Mouse (Mus musculus) myocyte (in vitro differentiated cells): ENCODE data around the gene Aig1. TPM values are rescaled to one million over a fixed set of nuclear protein-coding genes. Genes with fewer than 3 reads are reported as not detected.
"Not testable (repeated sequence)": the region's sequence is repeated elsewhere in the genome, so short reads cannot be mapped to it uniquely, and the experiment has no call there.

ENCODE experiments used
- H3K27me3 ChIP-seq: one replicate; pipeline ENCODE4 v1.6.1; 2011; ENCODE audit not compliant: control insufficient read depth, insufficient read depth, insufficient read length
- H3K36me3 ChIP-seq: one replicate; pipeline ENCODE4 v1.6.1; 2011; ENCODE audit not compliant: control insufficient read depth, insufficient read depth
- H3K4me2 ChIP-seq: one replicate; pipeline ENCODE4 v1.6.1; 2011; ENCODE audit warnings: low read depth, control low read depth
- H3K4me3 ChIP-seq: one replicate; pipeline ENCODE4 v1.5.1; 2011; ENCODE audit warnings: mild to moderate bottlenecking, control low read depth, moderate library complexity
- H3K79me2 ChIP-seq: one replicate; pipeline ENCODE4 v1.6.1; 2011; ENCODE audit not compliant: control insufficient read depth, insufficient read depth
- H3ac ChIP-seq: one replicate; pipeline ENCODE4 v1.6.1; 2011; ENCODE audit not compliant: control insufficient read depth, insufficient read length
- CEBPB ChIP-seq: IDR thresholded peaks from 2 replicates; pipeline ENCODE4 v1.6.1; 2011; ENCODE audit warnings: mild to moderate bottlenecking, moderate library complexity; ENCODE audit not compliant: poor library complexity, insufficient read depth, severe bottlenecking
- E2F4 ChIP-seq: IDR thresholded peaks from one replicate; pipeline ENCODE4 v1.6.1; 2011; ENCODE audit warnings: mild to moderate bottlenecking, control low read depth, moderate library complexity; ENCODE audit not compliant: insufficient read depth
- MAX ChIP-seq: IDR thresholded peaks from one replicate; pipeline ENCODE4 v1.6.1; 2011; ENCODE audit warnings: low read depth, mild to moderate bottlenecking, control low read depth
- MYOD1 ChIP-seq, 3 experiments: IDR thresholded peaks; one replicate each; pipeline ENCODE4 v1.6.1; 2011; ENCODE audit warnings: control low read depth in 2 of 3, low read depth in 2 of 3, mild to moderate bottlenecking in 2 of 3, moderate library complexity in 1 of 3; ENCODE audit not compliant: insufficient read length in 2 of 3, control insufficient read depth in 1 of 3
- MYOG ChIP-seq, 3 experiments: IDR thresholded peaks; one replicate each; pipeline ENCODE4 v1.6.1; 2011; ENCODE audit warnings: control low read depth in 2 of 3, low read depth in 2 of 3, mild to moderate bottlenecking in 2 of 3; ENCODE audit not compliant: insufficient read length in 2 of 3, control insufficient read depth in 1 of 3, insufficient read depth in 1 of 3
- POLR2A ChIP-seq: IDR thresholded peaks from one replicate; pipeline ENCODE4 v1.6.1; 2011; ENCODE audit warnings: low read depth, mild to moderate bottlenecking, control low read depth, moderate library complexity; ENCODE audit not compliant: insufficient read length
- POLR2AphosphoS2 ChIP-seq: IDR thresholded peaks from one replicate; pipeline ENCODE4 v1.6.1; 2011; ENCODE audit warnings: low read depth, control low read depth; ENCODE audit not compliant: insufficient read length
- REST ChIP-seq: IDR thresholded peaks from one replicate; pipeline ENCODE4 v1.6.1; 2011; ENCODE audit warnings: mild to moderate bottlenecking, control low read depth, moderate library complexity; ENCODE audit not compliant: insufficient read depth, insufficient read length
- SRF ChIP-seq: IDR thresholded peaks from one replicate; pipeline ENCODE4 v1.6.1; 2011; ENCODE audit warnings: low read depth; ENCODE audit not compliant: control insufficient read depth, insufficient read length
- TCF12 ChIP-seq: IDR thresholded peaks from one replicate; pipeline ENCODE4 v1.6.1; 2011; ENCODE audit warnings: mild to moderate bottlenecking, control low read depth; ENCODE audit not compliant: poor library complexity, insufficient read depth, severe bottlenecking
- TCF3 ChIP-seq: IDR thresholded peaks from one replicate; pipeline ENCODE4 v1.6.1; 2011; ENCODE audit warnings: low read depth, control low read depth; ENCODE audit not compliant: insufficient read length
- USF1 ChIP-seq: IDR thresholded peaks from one replicate; pipeline ENCODE4 v1.6.1; 2011; ENCODE audit warnings: low read depth, mild to moderate bottlenecking, control low read depth, moderate library complexity
- polyA plus RNA-seq: library from polyadenylated mRNA; unstranded; fragments of >200 nt; fragmentation: generic; extraction: Trizol; gene quantifications from one replicate; pipeline ENCODE4 v1.2.1, GENCODE M21; 2012; ENCODE audit warnings: missing spikeins

Aig1 gene
- polyA plus RNA-seq, 1 experiment = 31.3 TPM

DNA sequence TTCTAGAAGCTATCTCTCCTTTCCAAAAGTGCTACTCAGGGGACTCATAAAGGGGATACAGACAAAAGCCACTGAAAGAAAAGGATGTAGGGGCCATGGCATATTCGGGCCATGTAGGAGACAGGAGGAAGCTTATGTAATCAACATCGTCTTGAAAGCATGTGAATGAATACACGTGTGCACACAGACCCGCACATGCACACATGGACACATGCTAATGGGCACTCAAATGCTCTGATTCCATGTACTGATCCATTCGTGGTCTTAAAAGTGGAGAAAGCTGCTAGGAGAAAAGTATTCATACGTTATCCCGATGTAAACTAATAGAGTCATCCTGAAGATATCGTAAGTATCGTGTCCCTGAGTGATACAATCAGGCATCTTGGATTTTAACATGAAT is 36.8 kb upstream of the Aig1 start:
- no peaks in the 10 kb centered on the region for H3K27me3 ChIP-seq
- H3K36me3 ChIP-seq = no peaks in the 10 kb centered on the region
- H3K4me3 ChIP-seq = no peak overlapping the region
- no peak overlapping the region for H3K4me2 ChIP-seq
- H3ac ChIP-seq = no peak overlapping the region
- no peaks in the 10 kb centered on the region for H3K79me2 ChIP-seq
- TF ChIP-seq TCF12 (no peak), CEBPB (no peak), REST (no peak), TCF3 (no peak), MYOG (IDR thresholded peaks at IDR 0.05; ENCODE audit: control insufficient read depth in 1 of 3, insufficient read depth in 1 of 3, insufficient read length in 2 of 3, low read depth in 2 of 3) (no peak), SRF (no peak), POLR2AphosphoS2 (no peak), MYOD1 (IDR thresholded peaks at IDR 0.05; ENCODE audit: control insufficient read depth in 1 of 3, insufficient read length in 2 of 3, low read depth in 2 of 3) (no peak), E2F4 (no peak), MAX (no peak), POLR2A (no peak), USF1 (no peak)

DNA sequence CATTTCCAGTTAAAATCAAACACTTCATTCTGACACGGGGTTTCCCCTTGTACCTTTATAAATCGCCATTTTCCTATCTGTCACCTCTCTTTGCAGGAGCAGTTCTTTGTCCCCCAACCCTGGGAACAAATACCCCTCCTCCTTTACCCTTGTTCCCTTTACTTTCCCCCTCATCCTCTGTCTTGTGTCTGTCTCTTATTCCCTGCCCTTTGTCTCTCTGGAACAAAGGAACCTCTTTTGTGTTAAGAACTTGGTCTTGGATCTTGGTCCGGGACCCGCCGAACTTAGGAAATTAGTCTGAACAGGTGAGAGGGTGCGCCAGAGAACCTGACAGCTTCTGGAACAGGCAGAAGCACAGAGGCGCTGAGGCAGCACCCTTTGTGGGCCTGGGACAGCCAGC is 24.0 kb upstream of the Aig1 start:
- H3K79me2 ChIP-seq, H3K36me3 ChIP-seq, H3K4me2 ChIP-seq, H3ac ChIP-seq, H3K4me3 ChIP-seq, H3K27me3 ChIP-seq: not testable (repeated sequence)

DNA sequence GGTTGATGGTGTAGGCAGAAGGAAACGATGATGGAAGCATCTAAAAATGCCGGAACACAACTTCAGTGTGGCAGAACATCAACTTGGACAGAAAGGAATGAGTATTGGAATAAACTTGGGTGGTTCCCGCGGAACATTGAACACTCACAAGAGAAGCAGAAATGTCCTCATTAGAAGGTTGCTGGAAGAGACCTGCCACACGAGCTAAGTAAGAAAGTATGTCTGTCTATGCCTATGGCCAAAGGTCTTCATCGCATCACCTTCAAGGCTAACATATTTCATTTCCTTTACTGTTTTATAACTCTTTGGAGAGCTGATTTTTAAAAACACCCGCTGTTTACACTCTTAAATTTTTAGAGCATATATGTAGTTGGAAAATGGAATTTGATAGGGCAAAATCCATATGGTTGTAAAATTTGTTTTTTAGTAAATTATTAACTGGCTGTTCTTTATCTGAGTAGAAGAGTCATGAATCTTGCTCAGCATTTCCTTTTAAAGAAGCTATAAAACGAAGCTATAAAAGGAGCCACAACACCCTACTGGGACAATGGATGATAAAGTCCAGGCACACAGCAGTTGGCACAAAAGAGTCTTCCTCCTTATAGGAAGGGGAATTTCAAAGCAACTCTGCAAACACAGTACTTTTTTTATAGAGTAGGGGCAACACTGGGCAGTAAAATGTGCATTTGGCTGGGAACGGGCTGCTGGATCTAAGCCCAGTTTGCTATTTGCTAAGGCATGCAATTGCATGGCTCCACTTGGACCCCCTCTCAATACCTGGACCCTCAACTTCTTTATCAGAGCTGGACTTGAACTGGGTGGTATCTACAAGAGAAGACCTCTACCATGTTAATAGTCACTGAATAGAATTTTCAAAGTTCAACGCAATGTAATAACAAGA is 14.4 kb upstream of the Aig1 start:
- Histone ChIP-seq H3ac (no peak overlapping the region), H3K79me2 (no peaks in the 10 kb centered on the region), H3K4me3 (no peak overlapping the region), H3K4me2 (no peak overlapping the region), H3K36me3 (no peaks in the 10 kb centered on the region), H3K27me3 (no peaks in the 10 kb centered on the region)
- no peak for TF ChIP-seq TCF3
- no peak for TF ChIP-seq REST
- TF ChIP-seq POLR2AphosphoS2 = no peak

DNA sequence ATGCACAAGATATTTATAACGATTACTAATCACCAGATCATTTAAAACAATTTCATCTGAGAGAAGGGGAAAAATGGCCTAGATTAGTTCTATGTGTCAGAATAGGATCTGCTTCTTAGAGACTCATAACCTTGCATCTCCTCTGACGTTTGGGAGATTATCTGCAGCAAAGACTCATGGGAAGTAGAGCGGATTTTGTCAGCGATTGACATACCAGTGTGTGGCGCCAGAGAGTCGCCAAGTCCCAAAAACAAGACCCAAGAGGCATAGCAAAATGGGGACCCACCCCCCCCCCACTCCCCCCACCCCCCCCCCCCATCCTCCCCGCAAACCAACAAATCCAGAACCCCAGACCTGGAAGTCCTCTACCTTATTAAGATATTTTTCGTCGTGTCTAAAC is 13.7 kb upstream of the Aig1 start:
- Histone ChIP-seq H3K4me2 (no peak overlapping the region), H3K79me2 (no peaks in the 10 kb centered on the region), H3K4me3 (no peak overlapping the region), H3ac (no peak overlapping the region), H3K36me3 (no peaks in the 10 kb centered on the region), H3K27me3 (no peaks in the 10 kb centered on the region)
- TF ChIP-seq USF1 (no peak), MYOG (IDR thresholded peaks at IDR 0.05; ENCODE audit: control insufficient read depth in 1 of 3, insufficient read depth in 1 of 3, insufficient read length in 2 of 3, low read depth in 2 of 3) (no peak), SRF (no peak), TCF12 (no peak), REST (no peak), CEBPB (no peak), POLR2AphosphoS2 (no peak), MYOD1 (IDR thresholded peaks at IDR 0.05; ENCODE audit: control insufficient read depth in 1 of 3, insufficient read length in 2 of 3, low read depth in 2 of 3) (no peak), E2F4 (no peak), POLR2A (no peak), MAX (no peak), TCF3 (no peak)

DNA sequence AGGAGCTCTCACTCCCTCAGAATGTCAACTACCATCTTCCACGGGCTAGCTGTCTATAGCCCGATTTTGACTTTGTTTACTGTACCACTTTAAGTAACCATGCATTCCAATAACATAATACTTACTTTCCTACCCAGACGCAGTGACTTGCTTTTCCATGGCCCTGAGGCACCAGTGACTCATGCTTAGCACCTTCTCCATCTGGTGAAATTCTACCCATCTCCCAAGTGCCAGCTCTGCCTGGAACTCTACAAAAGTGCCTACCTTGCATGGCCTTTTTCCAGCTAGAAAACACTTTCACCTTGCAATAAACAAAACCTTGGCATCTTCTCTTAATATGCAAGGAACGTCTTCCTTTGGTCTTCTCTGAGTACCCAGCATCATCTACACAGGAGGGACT is 9.9 kb upstream of the Aig1 start:
- Histone ChIP-seq H3K79me2 (no peaks in the 10 kb centered on the region), H3ac (no peak overlapping the region), H3K4me2 (no peak overlapping the region), H3K36me3 (no peaks in the 10 kb centered on the region), H3K4me3 (no peak overlapping the region), H3K27me3 (no peaks in the 10 kb centered on the region)
- TF ChIP-seq MAX (no peak), REST (no peak), USF1 (no peak), TCF3 (no peak), SRF (no peak), MYOG (IDR thresholded peaks at IDR 0.05; ENCODE audit: control insufficient read depth in 1 of 3, insufficient read depth in 1 of 3, insufficient read length in 2 of 3, low read depth in 2 of 3) (no peak), CEBPB (no peak), POLR2A (no peak), MYOD1 (IDR thresholded peaks at IDR 0.05; ENCODE audit: control insufficient read depth in 1 of 3, insufficient read length in 2 of 3, low read depth in 2 of 3) (no peak), E2F4 (no peak), TCF12 (no peak), POLR2AphosphoS2 (no peak)
